In genomic region chr16:4585642-4586530, GRCm38 (mm10) we compare ENCODE assay signal across 8 mouse cellular contexts. TPM values are rescaled to one million over a fixed set of nuclear protein-coding genes. Genes with fewer than 3 reads are reported as not detected.
DNase-seq lines count a peak whose midpoint lies in the region; ATAC-seq and TF ChIP-seq lines count a peak whose summit lies in the region.

No protein-coding gene starts in this region.

- peak overlapping the region; percentile 40 for H3K4me3 ChIP-seq in liver, adult 2 months (ENCODE audit: insufficient read depth, low read depth, low read length)
- H3K4me3 ChIP-seq in cortical plate, adult 2 months (ENCODE audit: insufficient read depth, low read length) = peak overlapping the region; percentile 41

- TF ChIP-seq POLR2A in liver, adult 2 months (IDR thresholded peaks at IDR 0.05; ENCODE audit: extremely low read depth, insufficient read depth, low read length) = no peak
- TF ChIP-seq POLR2A in cortical plate, adult 2 months (IDR thresholded peaks at IDR 0.05; ENCODE audit: extremely low read depth, insufficient read depth, low read length) = no peak

- peak; percentile 10 for ATAC-seq in inflammation-experienced regulatory T-cells, adult 6 months

- peak overlapping the region; percentile 45 for H3K9ac ChIP-seq in liver, adult 2 months (ENCODE audit: low read depth, low read length)

- H3K79me2 ChIP-seq in liver, adult 2 months (ENCODE audit: control insufficient read depth, insufficient read depth, low read length) = no peaks in the 10 kb centered on the region

- WGBS in liver, adult 2 months = 9% methylated on average over 14 of the region's 14 CpGs

- H3K4me1 ChIP-seq in liver, adult 2 months (ENCODE audit: control insufficient read depth, insufficient read depth, low read length) = peaks cover 5% of the 10 kb centered on the region
- 0 out of 2 replicates have a peak, but pooled peaks cover 1% of the 10 kb centered on the region for H3K4me1 ChIP-seq in cortical plate, adult 2 months (ENCODE audit: control insufficient read depth, insufficient read depth, low read length)

- no peak for TF ChIP-seq CTCF in liver, adult 2 months (IDR thresholded peaks at IDR 0.05; ENCODE audit: low read depth, low read length)
- no peak for TF ChIP-seq CTCF in cortical plate, adult 2 months (IDR thresholded peaks at IDR 0.05; ENCODE audit: extremely low read depth, insufficient read depth, low read length)

- H3K36me3 ChIP-seq in liver, adult 2 months (ENCODE audit: control insufficient read depth, insufficient read depth, low read length) = no peaks in the 10 kb centered on the region

- H3K27ac ChIP-seq in liver, adult 2 months (replicated peaks; ENCODE audit: insufficient read depth, low read depth, low read length) = 0 out of 2 replicates have a peak overlapping the region, but pooled peaks have one; percentile 3
- no peak overlapping the region for H3K27ac ChIP-seq in cortical plate, adult 2 months (ENCODE audit: insufficient read depth, low read length)

- no peak for DNase-seq in liver, adult 2 months (ENCODE audit: extremely low read depth, low read depth, low spot score)
- DNase-seq in liver = no peak
- peak; percentile 53 for DNase-seq in naive thymus-derived CD4-positive, alpha-beta T cell, adult 2 months (ENCODE audit: low read depth)
- no peak for DNase-seq in right cerebral cortex, adult 2 months (ENCODE audit: low spot score in 2 of 2)
- DNase-seq in right cerebral cortex, postnatal 10 days (ENCODE audit: low spot score in 2 of 2) = no peak
- DNase-seq in right cerebral cortex, postnatal 36 days (ENCODE audit: low spot score in 2 of 2) = no peak

- no peaks in the 10 kb centered on the region for H3K27me3 ChIP-seq in liver, adult 2 months (ENCODE audit: control insufficient read depth, insufficient read depth, low read length)

RNA-seq across cellular contexts. Expression of gene Glis2, which starts 8.6 kb away (rescaled TPM):
- 0.47 and 0.55 TPM in 2 replicates for total RNA-seq in liver, adult 2 months (2014; rRNA removed)
- 1.7 and 2.5 TPM in 2 replicates for polyA plus RNA-seq in liver, adult 2 months (2012; rRNA removed)
- 17.3 and 22.1 TPM in 2 replicates for polyA plus RNA-seq in cortical plate, adult 2 months (2012; rRNA removed)
- polyA plus RNA-seq in inflammation-experienced regulatory T-cells, adult 6 months (2017; shearing (Covaris generic)) = under 1 TPM; 0.15 to 0.36 (median 0.16) TPM

RNA-seq across cellular contexts. Expression of gene Tfap4, which starts 26.2 kb away (rescaled TPM):
- total RNA-seq in liver, adult 2 months (2014; rRNA removed) = 3.2 and 3.8 TPM in 2 replicates
- polyA plus RNA-seq in liver, adult 2 months (2012; rRNA removed) = 2.5 and 2.8 TPM in 2 replicates
- polyA plus RNA-seq in cortical plate, adult 2 months (2012; rRNA removed) = 3.9 and 5.0 TPM in 2 replicates
- polyA plus RNA-seq in inflammation-experienced regulatory T-cells, adult 6 months (2017; shearing (Covaris generic)) = 1 to 10 TPM; 3.1 to 5.8 (median 4.2) TPM

RNA-seq across cellular contexts. Expression of gene Pam16, which starts 38.9 kb away (rescaled TPM):
- 36.8 and 41.7 TPM in 2 replicates for total RNA-seq in liver, adult 2 months (2014; rRNA removed)
- 10.8 and 13.5 TPM in 2 replicates for polyA plus RNA-seq in liver, adult 2 months (2012; rRNA removed)
- 99.3 and 101 TPM in 2 replicates for polyA plus RNA-seq in cortical plate, adult 2 months (2012; rRNA removed)
- polyA plus RNA-seq in inflammation-experienced regulatory T-cells, adult 6 months (2017; shearing (Covaris generic)) = 10 to 100 TPM; 17.3 to 41.9 (median 31.7) TPM

RNA-seq across cellular contexts. Expression of gene Srl, which starts 44.3 kb away (rescaled TPM):
- total RNA-seq in liver, adult 2 months (2014; rRNA removed) = 2.1 and 2.7 TPM in 2 replicates
- 0.50 and 0.66 TPM in 2 replicates for polyA plus RNA-seq in liver, adult 2 months (2012; rRNA removed)
- 7.4 and 9.6 TPM in 2 replicates for polyA plus RNA-seq in cortical plate, adult 2 months (2012; rRNA removed)
- under 1 TPM in 2 of 3 experiments, not detected in 1; 0.12 to 0.73 TPM for polyA plus RNA-seq in inflammation-experienced regulatory T-cells, adult 6 months (2017; shearing (Covaris generic))

RNA-seq across cellular contexts. Expression of gene Vasn, which starts 53.9 kb away (rescaled TPM):
- total RNA-seq in liver, adult 2 months (2014; rRNA removed) = 4.0 and 5.1 TPM in 2 replicates
- 12.6 and 18.0 TPM in 2 replicates for polyA plus RNA-seq in liver, adult 2 months (2012; rRNA removed)
- polyA plus RNA-seq in cortical plate, adult 2 months (2012; rRNA removed) = 10.1 and 11.2 TPM in 2 replicates
- polyA plus RNA-seq in inflammation-experienced regulatory T-cells, adult 6 months (2017; shearing (Covaris generic)) = 1 to 10 TPM in 1 of 3 experiments, under 1 TPM in 2; 0.78 to 1.6 (median 0.84) TPM
